Mouse (Mus musculus): Measurements from ENCODE around the gene Cdk5rap2. TPM values are rescaled to one million over a fixed set of nuclear protein-coding genes. Genes with fewer than 3 reads are reported as not detected.

Cdk5rap2 gene
- total RNA-seq, 1 experiment = 23.9 TPM

GRCm38 (mm10) chr4:70386206-70386605, 24.0 kb downstream of the Cdk5rap2 start:
- Histone ChIP-seq H3K9ac (ENCODE audit: insufficient read depth, low read depth, low read length, poor library complexity, severe bottlenecking) (no peak overlapping the region), H3K4me1 (ENCODE audit: control insufficient read depth in 2 of 2, insufficient read depth in 2 of 2, low read length in 2 of 2, poor library complexity in 1 of 2) (no peaks in the 10 kb centered on the region), H3K36me3 (ENCODE audit: control insufficient read depth, insufficient read depth, low read length, poor library complexity, severe bottlenecking) (peaks cover 3% of the 10 kb centered on the region; the same call in 1 of the 2 replicates), H3K4me3 (ENCODE audit: insufficient read depth in 1 of 2, low read depth in 1 of 2, low read length in 2 of 2, poor library complexity in 1 of 2, severe bottlenecking in 1 of 2) (no peak overlapping the region), H3K9me3 (ENCODE audit: control insufficient read depth, insufficient read depth, low read depth, low read length) (no peaks in the 10 kb centered on the region), H3K27ac (ENCODE audit: insufficient read depth, low read depth, low read length, poor library complexity, severe bottlenecking) (no peak overlapping the region)
- in situ Hi-C loops (cut with MboI; ENCODE audit: low sequenced_read_pairs in 2 of 2, unreplicated experiment in 2 of 2) = no loop called here
- TF ChIP-seq ZNF384 (IDR thresholded peaks at IDR 0.05; ENCODE audit: low read depth, low read length) (no peak), ZC3H11A (IDR thresholded peaks at IDR 0.05; ENCODE audit: borderline replicate concordance, low read depth, low read length) (no peak), HCFC1 (IDR thresholded peaks at IDR 0.05; ENCODE audit: borderline replicate concordance, insufficient read depth, low read length) (no peak), CHD2 (IDR thresholded peaks at IDR 0.05; ENCODE audit: low read depth, low read length) (no peak), MAFK (IDR thresholded peaks at IDR 0.05; ENCODE audit: insufficient read depth, low read depth, low read length) (no peak)
- no peak for DNase-seq (ENCODE audit: low read depth, low spot score)

GRCm38 (mm10) chr4:70377359-70377758, 32.9 kb downstream of the Cdk5rap2 start:
- Histone ChIP-seq H3K4me3 (ENCODE audit: insufficient read depth in 1 of 2, low read depth in 1 of 2, low read length in 2 of 2, poor library complexity in 1 of 2, severe bottlenecking in 1 of 2) (no peak overlapping the region), H3K4me1 (ENCODE audit: control insufficient read depth in 2 of 2, insufficient read depth in 2 of 2, low read length in 2 of 2, poor library complexity in 1 of 2) (no peaks in the 10 kb centered on the region), H3K27ac (ENCODE audit: insufficient read depth, low read depth, low read length, poor library complexity, severe bottlenecking) (no peak overlapping the region), H3K9ac (ENCODE audit: insufficient read depth, low read depth, low read length, poor library complexity, severe bottlenecking) (no peak overlapping the region), H3K36me3 (ENCODE audit: control insufficient read depth, insufficient read depth, low read length, poor library complexity, severe bottlenecking) (no peaks in the 10 kb centered on the region), H3K9me3 (ENCODE audit: control insufficient read depth, insufficient read depth, low read depth, low read length) (no peaks in the 10 kb centered on the region)
- TF ChIP-seq CHD2 (IDR thresholded peaks at IDR 0.05; ENCODE audit: low read depth, low read length) (no peak), HCFC1 (IDR thresholded peaks at IDR 0.05; ENCODE audit: borderline replicate concordance, insufficient read depth, low read length) (no peak), MAFK (IDR thresholded peaks at IDR 0.05; ENCODE audit: insufficient read depth, low read depth, low read length) (no peak), ZNF384 (IDR thresholded peaks at IDR 0.05; ENCODE audit: low read depth, low read length) (no peak), ZC3H11A (IDR thresholded peaks at IDR 0.05; ENCODE audit: borderline replicate concordance, low read depth, low read length) (no peak)
- no peak for DNase-seq (ENCODE audit: low read depth, low spot score)
- in situ Hi-C loops (cut with MboI; ENCODE audit: low sequenced_read_pairs in 2 of 2, unreplicated experiment in 2 of 2) = no loop called here

DNA sequence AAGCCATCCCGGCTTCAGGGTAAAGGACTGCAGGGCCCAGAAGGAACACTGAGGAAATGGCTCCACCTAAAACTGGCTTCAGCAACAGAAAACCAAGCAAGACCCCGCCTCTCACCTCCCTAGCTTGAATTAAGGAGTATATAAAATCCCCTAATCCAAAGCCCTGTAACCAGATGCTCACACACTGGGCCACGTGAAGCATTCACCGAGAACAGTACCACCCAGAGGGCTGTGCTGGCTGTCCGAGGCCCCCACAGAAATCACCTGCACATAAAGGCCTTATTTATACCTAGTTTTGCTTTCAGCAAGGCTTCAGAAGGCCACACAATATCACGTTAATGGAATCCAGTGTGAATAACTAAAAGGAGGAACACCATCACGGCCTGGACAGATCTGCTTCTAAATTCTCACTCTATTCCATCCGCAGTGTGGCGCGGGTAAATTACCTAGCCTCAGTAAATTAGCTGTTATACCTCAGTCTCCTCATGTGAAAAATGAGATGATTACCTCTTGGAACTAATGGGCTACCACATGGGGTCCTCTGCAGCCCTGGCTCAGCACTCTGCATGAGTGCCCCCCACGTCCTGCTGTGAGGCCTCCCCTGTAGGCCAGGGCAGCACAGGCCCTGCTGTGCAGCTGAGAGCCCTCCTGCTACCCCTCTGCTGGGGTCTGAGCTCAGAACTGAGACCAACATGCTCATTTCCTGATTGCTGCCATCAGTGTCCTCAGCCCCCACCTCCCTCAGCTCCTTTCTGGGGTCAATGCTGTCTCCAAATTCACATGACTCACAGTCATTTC, 45.0 kb downstream of the Cdk5rap2 start:
- DNase-seq (ENCODE audit: low read depth, low spot score) = no peak
- Histone ChIP-seq H3K27ac (ENCODE audit: insufficient read depth, low read depth, low read length, poor library complexity, severe bottlenecking) (no peak overlapping the region), H3K36me3 (ENCODE audit: control insufficient read depth, insufficient read depth, low read length, poor library complexity, severe bottlenecking) (peaks cover 4% of the 10 kb centered on the region; the same call in 1 of the 2 replicates), H3K9ac (ENCODE audit: insufficient read depth, low read depth, low read length, poor library complexity, severe bottlenecking) (no peak overlapping the region), H3K9me3 (ENCODE audit: control insufficient read depth, insufficient read depth, low read depth, low read length) (no peaks in the 10 kb centered on the region), H3K4me3 (ENCODE audit: insufficient read depth in 1 of 2, low read depth in 1 of 2, low read length in 2 of 2, poor library complexity in 1 of 2, severe bottlenecking in 1 of 2) (no peak overlapping the region), H3K4me1 (ENCODE audit: control insufficient read depth in 2 of 2, insufficient read depth in 2 of 2, low read length in 2 of 2, poor library complexity in 1 of 2) (no peaks in the 10 kb centered on the region)
- in situ Hi-C loops (cut with MboI; ENCODE audit: low sequenced_read_pairs in 2 of 2, unreplicated experiment in 2 of 2) = no loop called here
- TF ChIP-seq HCFC1 (IDR thresholded peaks at IDR 0.05; ENCODE audit: borderline replicate concordance, insufficient read depth, low read length) = no peak
- TF ChIP-seq ZC3H11A (IDR thresholded peaks at IDR 0.05; ENCODE audit: borderline replicate concordance, low read depth, low read length) = no peak
- no peak for TF ChIP-seq MAFK (IDR thresholded peaks at IDR 0.05; ENCODE audit: insufficient read depth, low read depth, low read length)
- TF ChIP-seq CHD2 (IDR thresholded peaks at IDR 0.05; ENCODE audit: low read depth, low read length) = no peak
- no peak for TF ChIP-seq ZNF384 (IDR thresholded peaks at IDR 0.05; ENCODE audit: low read depth, low read length)

DNA sequence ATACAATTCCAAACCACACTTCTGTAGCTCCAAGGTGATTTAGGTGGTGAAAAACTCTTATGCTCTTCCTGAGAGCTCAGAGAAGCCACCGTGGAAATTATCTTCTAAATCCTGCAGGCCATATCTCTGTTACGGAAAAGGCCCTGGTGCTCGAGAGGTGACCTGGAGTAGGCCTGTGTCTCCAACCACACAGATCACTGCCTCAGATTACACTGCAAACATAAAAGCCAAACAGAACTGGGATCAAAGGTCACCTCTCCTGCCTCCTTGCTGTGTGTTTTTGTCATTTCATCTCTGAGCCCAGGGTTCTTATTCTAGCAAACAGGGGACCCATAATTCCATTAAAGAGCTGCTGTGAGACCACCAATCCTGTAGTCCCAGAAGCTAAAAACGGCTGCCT, 48.9 kb downstream of the Cdk5rap2 start:
- Histone ChIP-seq H3K27ac (ENCODE audit: insufficient read depth, low read depth, low read length, poor library complexity, severe bottlenecking) (no peak overlapping the region), H3K9ac (ENCODE audit: insufficient read depth, low read depth, low read length, poor library complexity, severe bottlenecking) (no peak overlapping the region), H3K9me3 (ENCODE audit: control insufficient read depth, insufficient read depth, low read depth, low read length) (no peaks in the 10 kb centered on the region), H3K36me3 (ENCODE audit: control insufficient read depth, insufficient read depth, low read length, poor library complexity, severe bottlenecking) (peaks cover 4% of the 10 kb centered on the region; the same call in 1 of the 2 replicates), H3K4me1 (ENCODE audit: control insufficient read depth in 2 of 2, insufficient read depth in 2 of 2, low read length in 2 of 2, poor library complexity in 1 of 2) (no peaks in the 10 kb centered on the region), H3K4me3 (ENCODE audit: insufficient read depth in 1 of 2, low read depth in 1 of 2, low read length in 2 of 2, poor library complexity in 1 of 2, severe bottlenecking in 1 of 2) (no peak overlapping the region)
- no peak for DNase-seq (ENCODE audit: low read depth, low spot score)
- in situ Hi-C loops (cut with MboI; ENCODE audit: low sequenced_read_pairs in 2 of 2, unreplicated experiment in 2 of 2) = no loop called here
- no peak for TF ChIP-seq ZNF384 (IDR thresholded peaks at IDR 0.05; ENCODE audit: low read depth, low read length)
- no peak for TF ChIP-seq ZC3H11A (IDR thresholded peaks at IDR 0.05; ENCODE audit: borderline replicate concordance, low read depth, low read length)
- TF ChIP-seq CHD2 (IDR thresholded peaks at IDR 0.05; ENCODE audit: low read depth, low read length) = no peak
- no peak for TF ChIP-seq MAFK (IDR thresholded peaks at IDR 0.05; ENCODE audit: insufficient read depth, low read depth, low read length)
- TF ChIP-seq HCFC1 (IDR thresholded peaks at IDR 0.05; ENCODE audit: borderline replicate concordance, insufficient read depth, low read length) = no peak
